Mouse (Mus musculus) kidney, adult 2 months (tissue): ENCODE data around the gene Gm28551.

ENCODE experiments used
- CTCF ChIP-seq: fragments of 200-500 bp; conservative IDR thresholded peaks from 2 replicates; pipeline ENCODE4 v1.5.1; 2011; ENCODE audit warnings: low read depth, mild to moderate bottlenecking, control low read depth, low read length, moderate library complexity, mixed read lengths; ENCODE audit not compliant: insufficient read depth, insufficient read length
- POLR2A ChIP-seq: fragments of 200-500 bp; IDR thresholded peaks from one replicate; pipeline ENCODE4 v1.6.1; 2011; ENCODE audit warnings: low read depth, low read length, control low read depth

GRCm38 (mm10) chr1:53291197-53291596 is 61.3 kb downstream of the Gm28551 start:
- no peak for TF ChIP-seq POLR2A
- no peak for TF ChIP-seq CTCF
